ENCODE assay signal across 35 mouse cellular contexts in genomic region chr9:72936301-72936700, GRCm38 (mm10). TPM values are rescaled to one million over a fixed set of nuclear protein-coding genes. Genes with fewer than 3 reads are reported as not detected.
DNase-seq lines count a peak whose midpoint lies in the region; ATAC-seq and TF ChIP-seq lines count a peak whose summit lies in the region.
"Had no signal": no experiment of that assay in that cellular context is flagged by ENCODE, and none has a peak within 500 bp of the region (broad histone marks: within the 10 kb centered on the region; RNA-seq: fewer than 3 reads in every experiment).

No protein-coding gene starts in this region.

- TF ChIP-seq EP300 in liver, postnatal 0 days (IDR thresholded peaks at IDR 0.05; ENCODE audit: low read depth), result no peak
- no peak for TF ChIP-seq EP300 in lung, postnatal 0 days (IDR thresholded peaks at IDR 0.05)

- H3K4me2 ChIP-seq in liver, postnatal 0 days (ENCODE audit: low read depth, low read length), result no peak overlapping the region
- H3K4me2 ChIP-seq in liver, embryonic 11.5 days, result no peak overlapping the region
- no peak overlapping the region for H3K4me2 ChIP-seq in lung, postnatal 0 days (replicated peaks; ENCODE audit: low read depth, low read length)
- no peak overlapping the region for H3K4me2 ChIP-seq in midbrain, embryonic 11.5 days
- H3K4me2 ChIP-seq: embryonic facial prominence, embryonic 13.5 days; forebrain, embryonic 13.5 days; limb, embryonic 12.5 days; liver, embryonic 13.5 days; lung, embryonic 15.5 days; midbrain, embryonic 12.5 days; neural tube, embryonic 12.5 days had no signal

- intact Hi-C loops in gastrocnemius, adult 2 months (cut with DNase I), result no loop called here
- intact Hi-C loops in gastrocnemius, postnatal 36 days (cut with DNase I), result no loop called here

- no peak overlapping the region for H3K9ac ChIP-seq in liver, postnatal 0 days (replicated peaks)
- no peak overlapping the region for H3K9ac ChIP-seq in liver, embryonic 11.5 days (ENCODE audit: low read depth, low read length)
- no peak overlapping the region for H3K9ac ChIP-seq in lung, postnatal 0 days (replicated peaks; ENCODE audit: low read depth)
- no peak overlapping the region for H3K9ac ChIP-seq in midbrain, embryonic 11.5 days (ENCODE audit: low read length)
- H3K9ac ChIP-seq: embryonic facial prominence, embryonic 13.5 days; forebrain, embryonic 13.5 days; limb, embryonic 12.5 days; liver, embryonic 13.5 days; lung, embryonic 15.5 days; midbrain, embryonic 12.5 days; neural tube, embryonic 12.5 days had no signal

- H3K27me3 ChIP-seq in liver, postnatal 0 days (ENCODE audit: insufficient read depth, low read length), result no peaks in the 10 kb centered on the region
- H3K27me3 ChIP-seq in liver, embryonic 11.5 days (replicated peaks; ENCODE audit: control insufficient read depth, insufficient read depth, low read length), result no peaks in the 10 kb centered on the region
- H3K27me3 ChIP-seq in lung, postnatal 0 days (replicated peaks; ENCODE audit: insufficient read depth, low read length), result no peaks in the 10 kb centered on the region
- H3K27me3 ChIP-seq in midbrain, embryonic 11.5 days (ENCODE audit: control insufficient read depth, insufficient read depth, low read length), result no peaks in the 10 kb centered on the region
- H3K27me3 ChIP-seq: embryonic facial prominence, embryonic 13.5 days; forebrain, embryonic 13.5 days; limb, embryonic 12.5 days; liver, embryonic 13.5 days; lung, embryonic 15.5 days; midbrain, embryonic 12.5 days; neural tube, embryonic 12.5 days had no signal

- ATAC-seq in liver, postnatal 0 days, result peak; percentile 64; the same call in 1 of the 2 replicates
- ATAC-seq in liver, embryonic 11.5 days (replicated peaks; ENCODE audit: low FRiP score), result no peak
- ATAC-seq in lung, postnatal 0 days, result peak; percentile 89
- no peak for ATAC-seq in midbrain, embryonic 11.5 days (ENCODE audit: low FRiP score)
- ATAC-seq: forebrain, embryonic 13.5 days; intestine, embryonic 16.5 days had no signal

- H3K36me3 ChIP-seq in liver, postnatal 0 days (replicated peaks; ENCODE audit: insufficient read depth, low read length), result no peaks in the 10 kb centered on the region
- H3K36me3 ChIP-seq in liver, embryonic 11.5 days (ENCODE audit: control insufficient read depth, insufficient read depth, low read length), result no peaks in the 10 kb centered on the region
- no peaks in the 10 kb centered on the region for H3K36me3 ChIP-seq in lung, postnatal 0 days (ENCODE audit: insufficient read depth, low read length)
- H3K36me3 ChIP-seq in midbrain, embryonic 11.5 days (ENCODE audit: control insufficient read depth, insufficient read depth, low read length), result no peaks in the 10 kb centered on the region
- H3K36me3 ChIP-seq: liver, embryonic 13.5 days; lung, embryonic 15.5 days had no signal

- no peak overlapping the region for H3K4me3 ChIP-seq in gastrocnemius, adult 2 months
- H3K4me3 ChIP-seq in liver, postnatal 0 days (ENCODE audit: low read depth, low read length), result no peak overlapping the region
- H3K4me3 ChIP-seq in liver, embryonic 11.5 days (ENCODE audit: low read depth, low read length), result no peak overlapping the region
- H3K4me3 ChIP-seq in lung, postnatal 0 days (ENCODE audit: low read depth, low read length), result no peak overlapping the region
- H3K4me3 ChIP-seq in midbrain, embryonic 11.5 days (ENCODE audit: low read depth, low read length), result no peak overlapping the region
- H3K4me3 ChIP-seq: embryonic facial prominence, embryonic 13.5 days; forebrain, embryonic 13.5 days; left cerebral cortex, adult 2 months; limb, embryonic 12.5 days; liver, embryonic 13.5 days; lung, embryonic 15.5 days; midbrain, embryonic 12.5 days; myocyte; neural tube, embryonic 12.5 days had no signal

- no peak for DNase-seq in gastrocnemius, adult 2 months
- no peak for DNase-seq in gastrocnemius, postnatal 36 days
- no peak for DNase-seq in liver, postnatal 0 days
- no peak for DNase-seq in liver, embryonic 11.5 days (ENCODE audit: low spot score)
- peak; percentile 74 for DNase-seq in lung, postnatal 0 days (ENCODE audit: low spot score)
- DNase-seq in lung, postnatal 36 days, result peak; percentile 78
- no peak for DNase-seq in left cerebral cortex, adult 18-20 months (ENCODE audit: low spot score in 2 of 2)
- DNase-seq in midbrain, embryonic 11.5 days (ENCODE audit: low spot score, missing footprints), result no peak
- DNase-seq: adrenal gland, postnatal 25 days; B cell, adult 2 months; cerebellum, adult 11-12 months; cerebellum, postnatal 10 days; kidney, adult 9 months; kidney, postnatal 10 days; layer of hippocampus, adult 9-11 months; liver, embryonic 13.5 days; thymus, adult 2 months; thymus, postnatal 36 days had no signal

- H3K9me3 ChIP-seq in liver, postnatal 0 days (ENCODE audit: low read length), result no peaks in the 10 kb centered on the region
- H3K9me3 ChIP-seq in liver, embryonic 11.5 days (ENCODE audit: control insufficient read depth, low read length), result no peaks in the 10 kb centered on the region
- H3K9me3 ChIP-seq in lung, postnatal 0 days (ENCODE audit: low read length), result no peaks in the 10 kb centered on the region
- no peaks in the 10 kb centered on the region for H3K9me3 ChIP-seq in midbrain, embryonic 11.5 days (ENCODE audit: control insufficient read depth, low read length)
- H3K9me3 ChIP-seq: forebrain, embryonic 13.5 days; limb, embryonic 12.5 days; liver, embryonic 13.5 days; lung, embryonic 15.5 days; neural tube, embryonic 12.5 days had no signal

- WGBS in liver, postnatal 0 days (ENCODE audit: insufficient replicate concordance), result 49% methylated on average over 2 of the region's 2 CpGs
- 59% methylated on average over 2 of the region's 2 CpGs for WGBS in liver, embryonic 11.5 days
- 62% methylated on average over 2 of the region's 2 CpGs for WGBS in lung, postnatal 0 days
- WGBS in midbrain, embryonic 11.5 days, result 75% methylated on average over 2 of the region's 2 CpGs

- TF ChIP-seq CTCF in gastrocnemius, adult 2 months (IDR thresholded peaks at IDR 0.05), result no peak
- no peak for TF ChIP-seq CTCF in liver, postnatal 0 days (IDR thresholded peaks at IDR 0.05; ENCODE audit: low read depth)
- TF ChIP-seq CTCF in lung, postnatal 0 days (IDR thresholded peaks at IDR 0.05), result no peak

- 0 out of 2 replicates have a peak, but pooled peaks cover 3% of the 10 kb centered on the region for H3K4me1 ChIP-seq in liver, postnatal 0 days (ENCODE audit: insufficient read depth)
- H3K4me1 ChIP-seq in liver, embryonic 11.5 days (replicated peaks; ENCODE audit: control insufficient read depth, insufficient read depth, low read length), result no peaks in the 10 kb centered on the region
- H3K4me1 ChIP-seq in lung, postnatal 0 days (ENCODE audit: insufficient read depth, low read depth, low read length), result no peaks in the 10 kb centered on the region
- H3K4me1 ChIP-seq in midbrain, embryonic 11.5 days (ENCODE audit: control insufficient read depth, insufficient read depth, low read length), result no peaks in the 10 kb centered on the region
- H3K4me1 ChIP-seq: forebrain, embryonic 13.5 days; limb, embryonic 12.5 days; liver, embryonic 13.5 days; lung, embryonic 15.5 days; midbrain, embryonic 12.5 days; neural tube, embryonic 12.5 days had no signal

- peak overlapping the region; percentile 5; the same call in 1 of the 2 replicates for H3K27ac ChIP-seq in gastrocnemius, adult 2 months
- no peak overlapping the region for H3K27ac ChIP-seq in liver, postnatal 0 days (ENCODE audit: low read depth)
- no peak overlapping the region for H3K27ac ChIP-seq in liver, embryonic 11.5 days (ENCODE audit: low read depth, low read length)
- H3K27ac ChIP-seq in lung, postnatal 0 days (ENCODE audit: low read length), result no peak overlapping the region; the same call in 1 of the 2 replicates
- no peak overlapping the region for H3K27ac ChIP-seq in midbrain, embryonic 11.5 days (ENCODE audit: low read depth, low read length)
- H3K27ac ChIP-seq: embryonic facial prominence, embryonic 13.5 days; forebrain, embryonic 13.5 days; left cerebral cortex, adult 2 months; limb, embryonic 12.5 days; liver, embryonic 13.5 days; lung, embryonic 15.5 days; midbrain, embryonic 12.5 days; neural tube, embryonic 12.5 days had no signal

RNA-seq across cellular contexts. Expression of gene Pygo1, which starts 10.9 kb away (rescaled TPM):
- 10 to 100 TPM; 11.6 to 15.4 TPM for total RNA-seq in gastrocnemius, adult 2 months (2021)
- 10 to 100 TPM in 1 of 2 experiments, 1 to 10 TPM in 1; 6.4 to 10.2 TPM for total RNA-seq in gastrocnemius, postnatal 36 days (2021)
- 0.06 and 0.08 TPM in 2 replicates for polyA plus RNA-seq in liver, postnatal 0 days (2015; fragmentation: Nextera tagmentation; extraction: Ambion mirVana)
- 1.7 and 1.8 TPM in 2 replicates for polyA plus RNA-seq in liver, embryonic 11.5 days (2014; fragmentation: Nextera tagmentation; extraction: Ambion mirVana)
- 1.8 TPM in 2 replicates for polyA plus RNA-seq in lung, postnatal 0 days (2015; fragmentation: Nextera tagmentation; extraction: Ambion mirVana)
- 10 to 100 TPM; 18.6 to 19.5 TPM for total RNA-seq in left cerebral cortex, adult 18-20 months (2021)
- polyA plus RNA-seq in midbrain, embryonic 11.5 days (2014; fragmentation: Nextera tagmentation; extraction: Ambion mirVana), result 10.1 and 10.8 TPM in 2 replicates
- total RNA-seq: common myeloid progenitor, adult 5-6 weeks; megakaryocyte, adult 5-6 weeks had no signal

RNA-seq across cellular contexts. Expression of gene Dyx1c1, which starts 22.3 kb away (rescaled TPM):
- 1 to 10 TPM in 1 of 2 experiments, under 1 TPM in 1; 0.94 to 1.4 TPM for total RNA-seq in gastrocnemius, adult 2 months (2021)
- total RNA-seq in gastrocnemius, postnatal 36 days (2021), result under 1 TPM; 0.64 to 0.72 TPM
- polyA plus RNA-seq in liver, postnatal 0 days (2015; fragmentation: Nextera tagmentation; extraction: Ambion mirVana), result 0.19 and 0.26 TPM in 2 replicates
- polyA plus RNA-seq in liver, embryonic 11.5 days (2014; fragmentation: Nextera tagmentation; extraction: Ambion mirVana), result 0.70 and 0.77 TPM in 2 replicates
- polyA plus RNA-seq in lung, postnatal 0 days (2015; fragmentation: Nextera tagmentation; extraction: Ambion mirVana), result 2.4 and 3.4 TPM in 2 replicates
- total RNA-seq in left cerebral cortex, adult 18-20 months (2021), result 1 to 10 TPM; 1.8 to 2.2 TPM
- 2.2 and 2.6 TPM in 2 replicates for polyA plus RNA-seq in midbrain, embryonic 11.5 days (2014; fragmentation: Nextera tagmentation; extraction: Ambion mirVana)
- polyA plus RNA-seq: myocyte had no signal

RNA-seq across cellular contexts. Expression of gene Gm44503, which starts 22.4 kb away (rescaled TPM):
- not detected for total RNA-seq in gastrocnemius, adult 2 months (2021)
- total RNA-seq in gastrocnemius, postnatal 36 days (2021), result under 1 TPM in 1 of 2 experiments, not detected in 1; 0.17 TPM
- not detected in 2 replicates for polyA plus RNA-seq in liver, postnatal 0 days (2015; fragmentation: Nextera tagmentation; extraction: Ambion mirVana)
- polyA plus RNA-seq in liver, embryonic 11.5 days (2014; fragmentation: Nextera tagmentation; extraction: Ambion mirVana), result not detected in 2 replicates
- polyA plus RNA-seq in lung, postnatal 0 days (2015; fragmentation: Nextera tagmentation; extraction: Ambion mirVana), result not detected in 2 replicates
- not detected for total RNA-seq in left cerebral cortex, adult 18-20 months (2021)
- polyA plus RNA-seq in midbrain, embryonic 11.5 days (2014; fragmentation: Nextera tagmentation; extraction: Ambion mirVana), result not detected in 2 replicates
- total RNA-seq: adrenal gland, postnatal 25 days; gastrocnemius, adult 18-20 months; gastrocnemius, postnatal 4 days; left cerebral cortex, adult 2 months; megakaryocyte, adult 5-6 weeks; midbrain, postnatal 0 days had no signal
- polyA plus RNA-seq: embryonic facial prominence, embryonic 13.5 days; forebrain, embryonic 13.5 days; frontal cortex, adult 2 months; heart, embryonic 14.5 days; intestine, embryonic 16.5 days; large intestine, adult 2 months; limb, embryonic 12.5 days; liver, embryonic 13.5 days; lung, embryonic 15.5 days; midbrain, embryonic 12.5 days; midbrain, postnatal 0 days; neural tube, embryonic 12.5 days; thymus, adult 2 months had no signal

RNA-seq across cellular contexts. Expression of gene Ccpg1os, which starts 48.9 kb away (rescaled TPM):
- total RNA-seq in gastrocnemius, adult 2 months (2021), result 10 to 100 TPM in 1 of 2 experiments, 1 to 10 TPM in 1; 8.8 to 11.8 TPM
- 10 to 100 TPM in 1 of 2 experiments, 1 to 10 TPM in 1; 9.1 to 10.8 TPM for total RNA-seq in gastrocnemius, postnatal 36 days (2021)
- 4.8 and 5.4 TPM in 2 replicates for polyA plus RNA-seq in liver, postnatal 0 days (2015; fragmentation: Nextera tagmentation; extraction: Ambion mirVana)
- 6.9 and 7.3 TPM in 2 replicates for polyA plus RNA-seq in liver, embryonic 11.5 days (2014; fragmentation: Nextera tagmentation; extraction: Ambion mirVana)
- polyA plus RNA-seq in lung, postnatal 0 days (2015; fragmentation: Nextera tagmentation; extraction: Ambion mirVana), result 31.2 and 38.3 TPM in 2 replicates
- total RNA-seq in left cerebral cortex, adult 18-20 months (2021), result 1 to 10 TPM; 9.1 to 9.5 TPM
- polyA plus RNA-seq in midbrain, embryonic 11.5 days (2014; fragmentation: Nextera tagmentation; extraction: Ambion mirVana), result 22.4 and 22.9 TPM in 2 replicates

RNA-seq across cellular contexts. Expression of gene Ccpg1, which starts 48.9 kb away (rescaled TPM):
- total RNA-seq in gastrocnemius, adult 2 months (2021), result 10 to 100 TPM; 76.1 to 95.7 TPM
- 10 to 100 TPM; 52.8 to 65.1 TPM for total RNA-seq in gastrocnemius, postnatal 36 days (2021)
- polyA plus RNA-seq in liver, postnatal 0 days (2015; fragmentation: Nextera tagmentation; extraction: Ambion mirVana), result 14.6 and 15.2 TPM in 2 replicates
- polyA plus RNA-seq in liver, embryonic 11.5 days (2014; fragmentation: Nextera tagmentation; extraction: Ambion mirVana), result 14.8 and 18.9 TPM in 2 replicates
- 56.0 and 62.6 TPM in 2 replicates for polyA plus RNA-seq in lung, postnatal 0 days (2015; fragmentation: Nextera tagmentation; extraction: Ambion mirVana)
- total RNA-seq in left cerebral cortex, adult 18-20 months (2021), result 100 to 1,000 TPM; 115 to 120 TPM
- polyA plus RNA-seq in midbrain, embryonic 11.5 days (2014; fragmentation: Nextera tagmentation; extraction: Ambion mirVana), result 24.9 and 26.9 TPM in 2 replicates

Comparison
In these comparisons a context has a peak if more than half of its experiments do, and no peak if none do; other contexts are left out.
1. ATAC-seq: peak in liver, postnatal 0 days (single experiment) and lung, postnatal 0 days (single experiment); none in liver, embryonic 11.5 days (single experiment) and midbrain, embryonic 11.5 days (single experiment).
2. DNase-seq: peak in lung, postnatal 0 days (single experiment) and lung, postnatal 36 days (single experiment); none in gastrocnemius, adult 2 months (single experiment), gastrocnemius, postnatal 36 days (0 of 2), liver, postnatal 0 days (single experiment), liver, embryonic 11.5 days (single experiment), left cerebral cortex, adult 18-20 months (0 of 2) and midbrain, embryonic 11.5 days (single experiment).